Mouse (Mus musculus): ENCODE measurements around the gene Mta2. TPM values are rescaled to one million over a fixed set of nuclear protein-coding genes. Genes with fewer than 3 reads are reported as not detected.

Gene Mta2
- polyA plus RNA-seq, 1 experiment from 2014 or later: 130 TPM

GRCm38 (mm10) chr19:8987816-8988215 is 46.1 kb downstream of the Mta2 start:
- 55% methylated on average over 2 of the region's 2 CpGs for WGBS
- Histone ChIP-seq H3K27me3 (replicated peaks; ENCODE audit: control insufficient read depth, insufficient read depth, low read length) (no peaks in the 10 kb centered on the region), H3K9ac (ENCODE audit: low read depth, low read length) (no peak overlapping the region), H3K9me3 (ENCODE audit: control insufficient read depth, low read length) (no peaks in the 10 kb centered on the region), H3K36me3 (ENCODE audit: control insufficient read depth, insufficient read depth, low read length) (no peaks in the 10 kb centered on the region), H3K4me1 (ENCODE audit: control insufficient read depth, insufficient read depth, low read length) (peaks cover 53% of the 10 kb centered on the region), H3K4me3 (ENCODE audit: low read length) (no peak overlapping the region), H3K27ac (ENCODE audit: low read length) (no peak overlapping the region), H3K4me2 (ENCODE audit: low read depth, low read length) (no peak overlapping the region)
- no peak for ATAC-seq

- 24% methylated on average over 15 of the region's 15 CpGs for WGBS
- ATAC-seq: peak; percentile 39
- Histone ChIP-seq H3K27ac (ENCODE audit: low read length) (peak overlapping the region; percentile 97), H3K4me3 (ENCODE audit: low read length) (peak overlapping the region; percentile 80), H3K9ac (ENCODE audit: low read depth, low read length) (peak overlapping the region; percentile 92), H3K9me3 (ENCODE audit: control insufficient read depth, low read length) (no peaks in the 10 kb centered on the region), H3K27me3 (replicated peaks; ENCODE audit: control insufficient read depth, insufficient read depth, low read length) (no peaks in the 10 kb centered on the region), H3K36me3 (ENCODE audit: control insufficient read depth, insufficient read depth, low read length) (no peaks in the 10 kb centered on the region), H3K4me1 (ENCODE audit: control insufficient read depth, insufficient read depth, low read length) (peaks cover 53% of the 10 kb centered on the region), H3K4me2 (ENCODE audit: low read depth, low read length) (peak overlapping the region; percentile 84)
Measured at GRCm38 (mm10) chr19:8988346-8989065, 46.8 kb downstream of the Mta2 start.

- Histone ChIP-seq H3K4me1 (ENCODE audit: control insufficient read depth, insufficient read depth, low read length) (peaks cover 50% of the 10 kb centered on the region), H3K27ac (ENCODE audit: low read length) (peak within 1 kb of the TSS; percentile 97), H3K9me3 (ENCODE audit: control insufficient read depth, low read length) (no peaks in the 10 kb centered on the region), H3K27me3 (replicated peaks; ENCODE audit: control insufficient read depth, insufficient read depth, low read length) (no peaks in the 10 kb centered on the region), H3K36me3 (ENCODE audit: control insufficient read depth, insufficient read depth, low read length) (no peaks in the 10 kb centered on the region), H3K4me3 (ENCODE audit: low read length) (peak within 1 kb of the TSS; percentile 80), H3K9ac (ENCODE audit: low read depth, low read length) (peak within 1 kb of the TSS; percentile 92), H3K4me2 (ENCODE audit: low read depth, low read length) (peak within 1 kb of the TSS; percentile 84)
- ATAC-seq: peak; percentile 83
- 0% methylated on average over 42 of the region's 42 CpGs for WGBS
Measured at GRCm38 (mm10) chr19:8989066-8989566, 47.4 kb downstream of the Mta2 start, which contains the start of gene Ahnak. Gene Ahnak, plus strand, starts transcription at chr19:8989284.

GRCm38 (mm10) chr19:8989567-8990431 is 48.1 kb downstream of the Mta2 start:
- peak overlapping the region; percentile 84 for H3K4me2 ChIP-seq (ENCODE audit: low read depth, low read length)
- H3K27me3 ChIP-seq (replicated peaks; ENCODE audit: control insufficient read depth, insufficient read depth, low read length): no peaks in the 10 kb centered on the region
- no peaks in the 10 kb centered on the region for H3K36me3 ChIP-seq (ENCODE audit: control insufficient read depth, insufficient read depth, low read length)
- H3K4me1 ChIP-seq (ENCODE audit: control insufficient read depth, insufficient read depth, low read length): peaks cover 50% of the 10 kb centered on the region
- peak overlapping the region; percentile 92 for H3K9ac ChIP-seq (ENCODE audit: low read depth, low read length)
- ATAC-seq: peak; percentile 65
- H3K9me3 ChIP-seq (ENCODE audit: control insufficient read depth, low read length): no peaks in the 10 kb centered on the region
- H3K27ac ChIP-seq (ENCODE audit: low read length): peak overlapping the region; percentile 97
- peak overlapping the region; percentile 80 for H3K4me3 ChIP-seq (ENCODE audit: low read length)
- WGBS: under 1% methylated on average over 47 of the region's 53 CpGs

DNA sequence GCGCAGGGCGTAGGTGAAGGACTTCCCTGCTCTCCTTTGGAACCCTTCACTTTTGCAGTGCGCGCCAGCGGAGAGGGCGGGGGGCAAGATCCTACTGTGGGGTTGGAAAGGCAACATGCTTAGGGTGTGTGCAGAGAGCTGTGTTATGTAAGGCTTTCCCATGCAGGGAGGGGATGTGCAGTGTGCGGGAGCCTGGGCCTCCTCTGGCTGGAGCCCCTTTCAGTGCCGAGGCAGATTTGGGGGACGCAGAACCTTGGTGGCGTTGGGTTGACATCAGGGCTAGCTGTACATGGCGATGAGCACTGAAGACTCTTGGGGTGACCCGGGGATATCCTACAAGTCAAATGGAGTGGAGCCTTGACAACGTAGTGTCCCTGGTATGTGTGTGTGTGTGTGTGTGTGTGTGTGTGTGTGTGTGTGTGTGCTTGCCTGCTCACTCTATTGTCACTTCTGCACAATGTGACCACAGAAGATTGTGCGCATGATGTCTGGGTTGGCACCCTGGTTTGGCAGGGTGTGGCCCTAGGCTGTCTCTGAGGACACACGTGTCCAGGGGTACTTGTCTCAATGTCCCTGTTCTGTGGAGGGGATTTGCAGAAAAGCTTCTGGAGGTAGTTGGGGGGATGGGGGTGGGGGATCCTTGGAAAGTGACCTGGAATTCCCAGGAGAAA is 48.9 kb downstream of the Mta2 start:
- 13% methylated on average over 15 of the region's 15 CpGs for WGBS

DNA sequence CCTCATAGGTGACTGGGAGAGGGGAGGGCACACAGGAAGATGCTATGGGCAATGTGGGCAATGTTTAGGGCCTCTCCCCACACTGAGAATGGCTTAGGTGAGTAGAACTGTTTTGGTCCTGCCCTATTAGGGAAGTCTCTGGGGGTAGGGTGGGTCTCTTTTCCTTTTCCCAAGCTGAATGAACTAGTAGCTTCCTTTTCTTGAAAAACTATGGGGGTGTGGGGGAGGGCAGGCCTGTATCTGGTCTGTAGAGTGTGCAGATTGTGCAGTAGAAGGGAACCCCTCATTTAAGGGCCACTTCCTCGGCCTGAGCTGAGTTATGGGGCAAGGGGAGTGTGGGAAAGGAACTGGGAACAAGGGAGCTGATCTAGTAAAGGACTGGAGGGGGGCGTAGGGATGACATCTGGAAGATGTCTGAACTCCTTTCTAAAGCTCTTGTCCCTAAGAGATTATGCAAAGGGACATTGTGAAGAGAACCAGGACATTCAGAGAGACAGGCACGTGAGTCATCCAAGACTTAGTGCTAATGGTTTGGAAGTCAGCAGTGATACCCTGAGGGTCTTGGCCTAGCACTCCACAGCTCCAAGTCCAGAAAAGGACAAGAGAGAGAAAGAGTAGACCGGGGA is 49.7 kb downstream of the Mta2 start:
- Histone ChIP-seq H3K4me2 (ENCODE audit: low read depth, low read length) (peak overlapping the region; percentile 84), H3K27ac (ENCODE audit: low read length) (peak overlapping the region; percentile 97), H3K4me1 (ENCODE audit: control insufficient read depth, insufficient read depth, low read length) (peaks cover 63% of the 10 kb centered on the region)

More for the DNA sequence above, 48.9 kb downstream of the Mta2 start:
- Histone ChIP-seq H3K4me2 (ENCODE audit: low read depth, low read length) (peak overlapping the region; percentile 84), H3K36me3 (ENCODE audit: control insufficient read depth, insufficient read depth, low read length) (no peaks in the 10 kb centered on the region), H3K4me3 (ENCODE audit: low read length) (peak overlapping the region; percentile 80), H3K9me3 (ENCODE audit: control insufficient read depth, low read length) (no peaks in the 10 kb centered on the region), H3K27ac (ENCODE audit: low read length) (peak overlapping the region; percentile 97), H3K4me1 (ENCODE audit: control insufficient read depth, insufficient read depth, low read length) (peaks cover 55% of the 10 kb centered on the region), H3K9ac (ENCODE audit: low read depth, low read length) (peak overlapping the region; percentile 92), H3K27me3 (replicated peaks; ENCODE audit: control insufficient read depth, insufficient read depth, low read length) (no peaks in the 10 kb centered on the region)
- peak; percentile 47 for ATAC-seq

DNA sequence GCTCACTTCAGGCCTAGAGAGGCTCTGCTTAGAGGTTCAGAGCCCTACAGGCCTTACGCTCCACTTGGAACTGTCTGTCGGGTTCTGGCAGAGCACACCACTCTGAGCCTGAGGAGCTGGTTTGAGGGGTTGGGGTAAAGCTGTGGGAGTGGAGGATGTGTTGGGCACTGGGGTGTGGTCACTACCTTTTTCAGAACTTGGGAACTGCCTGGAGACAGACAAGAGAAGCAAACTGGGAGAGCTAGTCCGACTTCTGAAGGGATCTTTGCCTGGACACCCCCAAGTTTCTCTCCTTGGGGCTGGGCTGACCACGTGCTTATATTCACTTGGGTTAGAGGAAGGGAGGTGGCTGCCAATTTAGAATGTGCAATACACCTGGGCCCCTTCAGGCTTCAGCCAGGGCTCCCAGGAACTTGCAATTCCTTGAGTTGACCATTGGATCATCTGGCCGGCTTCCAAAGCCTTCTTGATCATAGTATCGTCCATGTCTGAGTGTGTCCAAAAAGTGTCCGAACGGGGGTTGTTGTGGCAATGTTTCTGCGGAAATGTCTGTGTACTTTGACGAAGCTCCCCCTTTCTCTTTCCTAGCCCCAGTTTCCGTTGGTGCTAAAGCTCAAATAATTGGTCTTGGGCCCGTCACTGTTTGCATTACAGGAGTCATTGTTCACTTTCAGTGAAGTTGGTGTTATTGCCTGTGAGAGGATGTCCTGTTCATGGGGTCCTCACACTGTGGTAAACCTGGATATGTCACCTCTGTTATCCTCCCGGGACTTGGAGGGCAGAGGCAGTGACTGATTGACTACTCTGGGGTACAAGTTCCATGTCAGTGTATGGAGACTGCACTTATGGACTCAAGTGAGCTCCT is 50.4 kb downstream of the Mta2 start:
- peak overlapping the region; percentile 92 for H3K9ac ChIP-seq (ENCODE audit: low read depth, low read length)
- H3K27ac ChIP-seq (ENCODE audit: low read length): peak overlapping the region; percentile 97
- 66% methylated on average over 13 of the region's 13 CpGs for WGBS
- no peak for ATAC-seq
- peak overlapping the region; percentile 80 for H3K4me3 ChIP-seq (ENCODE audit: low read length)
- peak overlapping the region; percentile 84 for H3K4me2 ChIP-seq (ENCODE audit: low read depth, low read length)
- H3K27me3 ChIP-seq (replicated peaks; ENCODE audit: control insufficient read depth, insufficient read depth, low read length): no peaks in the 10 kb centered on the region
- no peaks in the 10 kb centered on the region for H3K9me3 ChIP-seq (ENCODE audit: control insufficient read depth, low read length)
- H3K36me3 ChIP-seq (ENCODE audit: control insufficient read depth, insufficient read depth, low read length): no peaks in the 10 kb centered on the region
- H3K4me1 ChIP-seq (ENCODE audit: control insufficient read depth, insufficient read depth, low read length): peaks cover 68% of the 10 kb centered on the region

More for the DNA sequence above, 49.7 kb downstream of the Mta2 start:
- Histone ChIP-seq H3K9ac (ENCODE audit: low read depth, low read length) (peak overlapping the region; percentile 92), H3K4me3 (ENCODE audit: low read length) (peak overlapping the region; percentile 80), H3K27me3 (replicated peaks; ENCODE audit: control insufficient read depth, insufficient read depth, low read length) (no peaks in the 10 kb centered on the region), H3K9me3 (ENCODE audit: control insufficient read depth, low read length) (no peaks in the 10 kb centered on the region), H3K36me3 (ENCODE audit: control insufficient read depth, insufficient read depth, low read length) (no peaks in the 10 kb centered on the region)
- no peak for ATAC-seq
- WGBS: 51% methylated on average over 4 of the region's 4 CpGs

Data from intestine, embryonic 16.5 days (tissue).